Mouse (Mus musculus) lung, postnatal 0 days (tissue): Measurements from ENCODE around the gene Opn3. TPM values are rescaled to one million over a fixed set of nuclear protein-coding genes. Genes with fewer than 3 reads are reported as not detected.

ENCODE experiments used
- ATAC-seq: fragments of 200-750 bp; cut with Nextera tagmentation; 2 replicates; pipeline ENCODE4 v1.8.0; 2017; ENCODE audit warnings: moderate library complexity
- DNase-seq: peaks from one replicate; pipeline ENCODE4 v3.0.0-alpha.2; 2016; ENCODE audit warnings: low spot score
- H3K27ac ChIP-seq: fragments of 300-500 bp; sonication (generic); 2 replicates; pipeline ENCODE4 v1.5.1; 2014; ENCODE audit warnings: antibody characterized with exemption, mild to moderate bottlenecking, low read length, mixed read lengths
- H3K27me3 ChIP-seq: fragments of 300-500 bp; sonication (generic); replicated peaks from 2 replicates; pipeline ENCODE4 v1.6.1; 2014; ENCODE audit warnings: low read length, mixed read lengths; ENCODE audit not compliant: insufficient read depth
- H3K36me3 ChIP-seq: fragments of 300-500 bp; sonication (generic); 2 replicates; pipeline ENCODE4 v1.6.1; 2014; ENCODE audit warnings: low read length, mixed read lengths; ENCODE audit not compliant: insufficient read depth
- H3K4me1 ChIP-seq: fragments of 300-500 bp; sonication (generic); 2 replicates; pipeline ENCODE4 v1.6.1; 2014; ENCODE audit warnings: antibody characterized with exemption, low read depth, low read length, mixed read lengths; ENCODE audit not compliant: insufficient read depth
- H3K4me2 ChIP-seq: fragments of 300-500 bp; sonication (generic); replicated peaks from 2 replicates; pipeline ENCODE4 v1.6.1; 2014; ENCODE audit warnings: low read depth, mild to moderate bottlenecking, low read length, moderate library complexity, mixed read lengths
- H3K4me3 ChIP-seq: fragments of 300-500 bp; sonication (generic); 2 replicates; pipeline ENCODE4 v1.5.1; 2014; ENCODE audit warnings: low read depth, low read length
- H3K9ac ChIP-seq: fragments of 300-500 bp; sonication (generic); replicated peaks from 2 replicates; pipeline ENCODE4 v1.6.1; 2014; ENCODE audit warnings: low read depth, mild to moderate bottlenecking
- H3K9me3 ChIP-seq: fragments of 300-500 bp; sonication (generic); 2 replicates; pipeline ENCODE4 v1.6.1; 2016; ENCODE audit warnings: low read length, mixed read lengths
- CTCF ChIP-seq: IDR thresholded peaks from 2 replicates; pipeline ENCODE4 v1.5.1; 2016; ENCODE audit warnings: antibody characterized with exemption, mild to moderate bottlenecking
- EP300 ChIP-seq: IDR thresholded peaks from 2 replicates; pipeline ENCODE4 v1.6.1; 2016; ENCODE audit warnings: antibody characterized with exemption, mild to moderate bottlenecking, control low read depth
- WGBS: fragments of 180-500 bp; shearing (Covaris S2); extraction: QIAGEN DNeasy Blood & Tissue Kit; methylation state at CpG from one replicate; pipeline ENCODE4 v1.1.7; 2014; 5-methylcytosine and 5-hydroxymethylcytosine counted together
- polyA plus RNA-seq: library from polyadenylated mRNA; unstranded; fragments of >200 nt; fragmentation: Nextera tagmentation; extraction: Ambion mirVana; gene quantifications from 2 replicates; pipeline ENCODE4 v1.2.1, GENCODE M21; 2015

Opn3 gene
- polyA plus RNA-seq, 1 experiment from 2014 or later: 3.5 TPM

DNA sequence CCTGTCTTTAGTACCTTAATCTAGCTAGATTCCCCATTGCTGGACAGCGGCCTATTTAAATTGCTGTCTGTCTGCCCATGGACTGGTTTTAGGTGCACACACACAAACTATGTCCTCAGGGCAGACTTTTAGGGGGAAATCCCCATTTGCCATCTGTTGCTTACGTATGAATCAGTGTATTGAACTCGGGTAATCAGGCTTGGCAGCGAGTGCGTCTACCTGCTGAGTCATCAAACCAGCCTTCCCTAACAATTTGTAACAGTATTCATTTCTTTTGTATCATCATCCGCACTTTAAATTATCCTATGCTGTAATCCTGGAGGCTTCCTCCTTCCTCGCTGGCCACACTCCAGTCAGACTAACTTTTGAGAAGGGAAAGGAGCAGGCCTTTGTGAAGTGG is 22.5 kb downstream of the Opn3 start:
- DNase-seq (no peak), ATAC-seq (no peak)
- TF ChIP-seq EP300 (no peak), CTCF (no peak)
- Histone ChIP-seq H3K36me3 (no peaks in the 10 kb centered on the region), H3K9me3 (no peaks in the 10 kb centered on the region), H3K27ac (no peak overlapping the region), H3K4me3 (no peak overlapping the region), H3K4me2 (no peak overlapping the region), H3K27me3 (no peaks in the 10 kb centered on the region), H3K4me1 (no peaks in the 10 kb centered on the region), H3K9ac (no peak overlapping the region)
- 83% methylated on average over 7 of the region's 7 CpGs for WGBS

DNA sequence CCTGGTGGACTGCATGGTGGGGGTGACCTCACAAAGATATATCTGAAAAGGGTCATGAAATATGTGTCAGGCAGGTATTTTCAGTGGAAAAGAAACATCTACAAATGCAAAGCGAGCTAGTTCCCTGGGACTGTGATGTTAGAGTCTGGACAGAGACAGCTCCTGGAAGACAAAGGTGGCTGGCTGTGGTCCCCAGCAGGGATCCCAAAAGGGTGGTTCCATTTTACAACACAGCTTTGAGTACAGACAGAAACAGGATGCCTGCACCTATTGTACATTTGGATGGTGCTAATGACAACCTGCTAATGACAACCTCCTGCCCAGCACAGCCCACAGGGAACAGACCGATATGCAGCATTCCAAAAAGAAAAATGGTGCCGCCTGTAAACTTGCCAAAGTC is 23.1 kb downstream of the Opn3 start:
- H3K27me3 ChIP-seq: no peaks in the 10 kb centered on the region
- no peaks in the 10 kb centered on the region for H3K9me3 ChIP-seq
- H3K9ac ChIP-seq: no peak overlapping the region
- WGBS: 87% methylated on average over 3 of the region's 3 CpGs
- TF ChIP-seq CTCF (no peak), EP300 (no peak)
- no peak for ATAC-seq
- H3K4me1 ChIP-seq: no peaks in the 10 kb centered on the region
- H3K4me2 ChIP-seq: no peak overlapping the region
- no peak overlapping the region for H3K27ac ChIP-seq
- H3K36me3 ChIP-seq: no peaks in the 10 kb centered on the region
- no peak overlapping the region for H3K4me3 ChIP-seq
- DNase-seq: no peak

DNA sequence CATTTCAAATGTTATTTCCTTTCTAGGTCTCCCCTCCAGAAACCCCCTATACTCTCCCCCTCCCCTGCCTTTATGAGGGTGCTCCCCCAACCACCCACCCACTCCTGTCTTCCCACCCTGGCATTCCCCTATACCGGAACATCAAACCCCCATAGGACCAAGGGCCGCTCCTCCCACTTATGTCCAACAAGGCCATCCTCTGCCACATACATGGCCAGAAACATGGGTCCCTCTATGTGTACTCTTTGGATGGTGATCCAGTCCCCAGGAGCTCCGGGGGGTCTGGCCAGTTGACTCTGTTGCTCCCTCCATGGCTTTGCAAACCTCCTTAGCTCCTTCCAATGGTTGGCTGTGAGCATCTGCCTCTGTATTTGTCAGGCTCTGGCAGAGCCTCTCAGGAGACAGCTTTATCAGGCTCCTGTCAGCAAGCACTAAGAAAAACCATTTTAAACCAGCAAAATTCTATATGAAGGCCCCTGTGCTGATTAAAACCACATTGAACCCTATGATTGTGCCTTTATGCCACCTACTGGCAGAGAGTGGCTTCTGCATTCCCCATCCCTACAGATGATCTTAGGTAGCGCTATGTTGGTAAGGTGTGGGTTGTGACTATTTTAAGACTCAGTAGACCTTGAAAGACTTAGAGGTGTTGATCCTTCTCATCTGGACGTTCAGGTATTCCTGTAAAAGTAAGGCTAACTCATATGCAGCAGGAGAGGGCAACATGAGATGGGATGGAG is 23.7 kb downstream of the Opn3 start:
- Histone ChIP-seq H3K4me2 (no peak overlapping the region), H3K4me3 (no peak overlapping the region), H3K4me1 (no peaks in the 10 kb centered on the region), H3K27me3 (no peaks in the 10 kb centered on the region), H3K27ac (no peak overlapping the region), H3K9me3 (no peaks in the 10 kb centered on the region), H3K9ac (no peak overlapping the region), H3K36me3 (no peaks in the 10 kb centered on the region)
- DNase-seq (peak; percentile 46), ATAC-seq (no peak; the same call in 1 of the 2 replicates)
- TF ChIP-seq EP300: no peak
- TF ChIP-seq CTCF: peak; percentile 74
- WGBS: 66% methylated on average over 5 of the region's 5 CpGs

DNA sequence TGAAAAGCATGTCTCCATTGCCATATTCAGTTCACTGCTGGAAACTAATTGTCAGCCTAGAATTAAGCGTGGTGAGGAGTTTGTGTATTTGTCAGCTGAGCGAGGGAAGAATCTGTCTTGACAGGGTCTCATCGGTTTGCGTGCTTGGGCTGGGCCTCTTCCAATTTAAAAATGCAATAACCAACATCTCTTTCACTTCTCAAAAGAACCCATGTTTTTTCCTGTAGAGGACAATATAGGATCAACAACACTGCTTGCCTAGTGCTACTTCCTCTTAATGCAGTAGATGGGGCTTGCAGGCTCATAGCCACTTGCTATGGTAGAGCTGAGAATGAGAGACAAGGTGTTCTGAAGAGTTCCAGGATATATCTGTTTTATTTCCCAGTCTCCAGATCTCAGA is 32.7 kb downstream of the Opn3 start:
- Histone ChIP-seq H3K9ac (no peak overlapping the region), H3K4me1 (no peaks in the 10 kb centered on the region), H3K9me3 (no peaks in the 10 kb centered on the region), H3K27ac (no peak overlapping the region), H3K4me2 (no peak overlapping the region), H3K4me3 (no peak overlapping the region), H3K36me3 (no peaks in the 10 kb centered on the region), H3K27me3 (no peaks in the 10 kb centered on the region)
- no peak for TF ChIP-seq CTCF
- no peak for TF ChIP-seq EP300
- WGBS: 86% methylated on average over 4 of the region's 4 CpGs
- DNase-seq (no peak), ATAC-seq (no peak)

DNA sequence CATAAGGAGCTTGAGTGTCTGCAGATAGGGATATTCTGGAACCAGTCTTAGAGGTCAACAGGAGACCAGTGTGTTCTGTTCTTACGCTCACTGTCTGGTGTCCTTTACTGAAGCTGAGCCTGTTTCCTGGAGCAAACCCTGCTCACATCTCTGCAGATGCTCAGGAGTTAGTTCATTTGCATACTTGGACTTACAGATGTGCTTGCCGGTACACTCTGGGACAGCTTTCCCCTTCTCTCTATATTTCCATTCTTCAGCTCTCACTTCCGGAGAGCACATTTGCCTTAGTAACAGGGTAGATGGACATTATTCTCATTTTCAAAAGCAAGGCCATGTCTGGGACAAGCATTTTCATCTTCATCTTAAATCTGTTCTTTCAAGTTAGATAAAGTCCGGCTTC is 44.0 kb downstream of the Opn3 start:
- ATAC-seq: no peak
- Histone ChIP-seq H3K4me2 (no peak overlapping the region), H3K4me3 (no peak overlapping the region), H3K9me3 (no peaks in the 10 kb centered on the region), H3K27me3 (no peaks in the 10 kb centered on the region), H3K9ac (no peak overlapping the region), H3K36me3 (no peaks in the 10 kb centered on the region), H3K4me1 (no peaks in the 10 kb centered on the region), H3K27ac (no peak overlapping the region)
- 92% methylated on average over 4 of the region's 4 CpGs for WGBS
- DNase-seq: no peak
- no peak for TF ChIP-seq CTCF
- no peak for TF ChIP-seq EP300

DNA sequence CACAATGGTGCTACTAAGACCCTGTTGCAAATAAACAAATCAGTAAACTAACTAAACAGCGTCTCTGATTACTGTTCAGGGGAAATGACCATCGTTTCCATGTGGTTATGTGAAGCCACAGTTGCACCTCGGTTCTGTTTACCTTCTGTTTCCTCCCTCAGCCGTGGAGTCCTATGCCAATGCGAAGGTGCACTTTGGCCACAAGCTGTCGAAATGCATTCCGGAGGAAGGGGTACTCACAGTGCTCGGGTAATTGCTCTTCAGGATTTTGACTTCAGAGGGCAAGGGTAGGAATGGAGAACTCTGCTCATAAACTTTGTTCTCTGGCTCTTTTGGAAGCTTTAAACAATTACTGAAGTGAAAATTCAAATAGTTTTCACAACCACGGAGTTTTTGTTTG is 45.6 kb downstream of the Opn3 start:
- Histone ChIP-seq H3K9ac (no peak overlapping the region), H3K27me3 (no peaks in the 10 kb centered on the region), H3K4me2 (no peak overlapping the region), H3K4me3 (no peak overlapping the region), H3K9me3 (no peaks in the 10 kb centered on the region), H3K36me3 (no peaks in the 10 kb centered on the region), H3K27ac (no peak overlapping the region), H3K4me1 (no peaks in the 10 kb centered on the region)
- no peak for TF ChIP-seq CTCF
- TF ChIP-seq EP300: no peak
- DNase-seq: no peak
- 32% methylated on average over 9 of the region's 9 CpGs for WGBS
- ATAC-seq: no peak
